Mouse (Mus musculus) cortical plate, adult 2 months (tissue): ENCODE measurements around the gene Ykt6.

Experiments
- CTCF ChIP-seq: fragments of 200-500 bp; IDR thresholded peaks from 2 replicates; pipeline ENCODE4 v1.5.1; 2011; ENCODE audit warnings: mild to moderate bottlenecking, control low read depth, low read length; ENCODE audit not compliant: insufficient read depth; ENCODE audit errors: extremely low read depth
- POLR2A ChIP-seq: fragments of 200-500 bp; IDR thresholded peaks from 2 replicates; pipeline ENCODE4 v1.6.1; 2011; ENCODE audit warnings: mild to moderate bottlenecking, low read length, control low read depth; ENCODE audit not compliant: insufficient read depth; ENCODE audit errors: extremely low read depth

DNA sequence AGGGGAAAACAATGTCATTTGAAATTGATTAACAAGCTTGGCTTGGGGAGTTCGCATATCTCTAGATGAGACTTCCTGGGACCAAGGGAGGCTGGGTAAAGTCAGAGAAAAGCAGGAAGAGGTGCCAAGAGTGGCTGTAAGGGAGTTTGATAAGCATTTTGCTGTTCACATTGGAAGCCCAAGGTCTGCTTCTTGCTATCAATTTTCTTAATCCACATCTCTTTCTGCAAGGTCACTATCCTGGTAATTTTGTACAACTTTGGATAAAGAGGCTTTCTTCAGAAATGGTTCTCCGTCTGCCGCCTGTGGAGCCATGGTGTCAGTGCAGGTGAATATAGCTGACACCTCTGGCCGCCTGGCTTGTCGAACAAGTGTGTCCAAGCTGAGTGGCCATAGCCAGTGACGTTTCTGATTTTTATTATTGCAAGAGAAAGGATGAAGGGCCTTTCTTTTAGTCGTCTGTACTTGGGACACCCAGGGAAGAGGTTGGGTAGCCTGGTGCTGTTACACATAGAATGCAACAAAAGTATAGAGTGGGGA is 458 bp upstream of the Ykt6 start:
- TF ChIP-seq POLR2A: no peak
- peak; percentile 26 for TF ChIP-seq CTCF
